Mouse (Mus musculus) testis, adult 2 months (tissue): ENCODE results near the gene Hipk1.

Experiments
- CTCF ChIP-seq: fragments of 200-500 bp; IDR thresholded peaks from 2 replicates; pipeline ENCODE4 v1.5.1; 2012; ENCODE audit warnings: low read depth, mild to moderate bottlenecking, inconsistent platforms, low read length, moderate library complexity; ENCODE audit not compliant: control insufficient read depth, insufficient read depth, insufficient replicate concordance
- POLR2A ChIP-seq: fragments of 200-500 bp; IDR thresholded peaks from 2 replicates; pipeline ENCODE4 v1.6.1; 2012; ENCODE audit warnings: low read depth, mild to moderate bottlenecking, inconsistent platforms, low read length, moderate library complexity; ENCODE audit not compliant: control insufficient read depth

GRCm38 (mm10) chr3:103792566-103792965 is 1.2 kb upstream of the Hipk1 start:
- TF ChIP-seq POLR2A (no peak), CTCF (no peak)
